Mouse (Mus musculus): ENCODE data around the gene Apol8.
"Not testable (repeated sequence)": the region's sequence is repeated elsewhere in the genome, so short reads cannot be mapped to it uniquely, and the experiment has no call there.

Apol8 gene

GRCm38 (mm10) chr15:77752443-77752842, 4.4 kb downstream of the Apol8 start:
- in situ Hi-C loops (cut with MboI, MseI), result no loop called here

GRCm38 (mm10) chr15:77750461-77750860, 6.3 kb downstream of the Apol8 start:
- in situ Hi-C loops (cut with MboI, MseI), result no loop called here

- in situ Hi-C loops (cut with MboI, MseI), result no loop called here
These were observed 7.1 kb downstream of the Apol8 start for GRCm38 (mm10) chr15:77749717-77750116.

- in situ Hi-C loops (cut with MboI, MseI), result no loop called here
These were observed 8.4 kb downstream of the Apol8 start for GRCm38 (mm10) chr15:77748414-77748813.

GRCm38 (mm10) chr15:77746326-77746725, 10.5 kb downstream of the Apol8 start:
- in situ Hi-C loops (cut with MboI, MseI), result no loop called here

- in situ Hi-C loops (cut with MboI, MseI), result no loop called here
These were observed 11.7 kb downstream of the Apol8 start for GRCm38 (mm10) chr15:77745081-77745480.

GRCm38 (mm10) chr15:77744632-77745031, 12.2 kb downstream of the Apol8 start:
- in situ Hi-C loops (cut with MboI, MseI), result no loop called here

- in situ Hi-C loops (cut with MboI, MseI), result not testable (repeated sequence)
These were observed 15.2 kb downstream of the Apol8 start for GRCm38 (mm10) chr15:77741556-77741955.

- in situ Hi-C loops (cut with MboI, MseI), result no loop called here
These were observed 16.1 kb downstream of the Apol8 start for GRCm38 (mm10) chr15:77740511-77741297.

GRCm38 (mm10) chr15:77733903-77734302, 22.9 kb downstream of the Apol8 start:
- in situ Hi-C loops (cut with MboI, MseI), result loop anchor here (5.0 kb wide), 1 partner anchor 327 kb away; no protein-coding TSS in a partner anchor

GRCm38 (mm10) chr15:77733380-77733779, 23.4 kb downstream of the Apol8 start:
- in situ Hi-C loops (cut with MboI, MseI), result loop anchor here (5.0 kb wide), 1 partner anchor 326 kb away; no protein-coding TSS in a partner anchor

- in situ Hi-C loops (cut with MboI, MseI), result loop anchor here (5.0 kb wide), 1 partner anchor 326 kb away; no protein-coding TSS in a partner anchor
These were observed 24.0 kb downstream of the Apol8 start for GRCm38 (mm10) chr15:77732851-77733250.

GRCm38 (mm10) chr15:77731605-77732004, 25.2 kb downstream of the Apol8 start:
- in situ Hi-C loops (cut with MboI, MseI), result loop anchor here (5.0 kb wide), 1 partner anchor 324 kb away; no protein-coding TSS in a partner anchor

GRCm38 (mm10) chr15:77728739-77729138, 28.1 kb downstream of the Apol8 start, which contains the start of gene Apol9b:
Gene Apol9b (plus strand): TSS chr15:77729039.
- in situ Hi-C loops (cut with MboI, MseI), result not testable (repeated sequence)

GRCm38 (mm10) chr15:77727745-77728144, 29.1 kb downstream of the Apol8 start:
- in situ Hi-C loops (cut with MboI, MseI), result not testable (repeated sequence)

- in situ Hi-C loops (cut with MboI, MseI), result not testable (repeated sequence)
These were observed 29.7 kb downstream of the Apol8 start for GRCm38 (mm10) chr15:77727139-77727538.

- in situ Hi-C loops (cut with MboI, MseI), result not testable (repeated sequence)
These were observed 31.3 kb downstream of the Apol8 start for GRCm38 (mm10) chr15:77725393-77726020.

- in situ Hi-C loops (cut with MboI, MseI), result not testable (repeated sequence)
These were observed 32.4 kb downstream of the Apol8 start for GRCm38 (mm10) chr15:77724208-77724911.

- in situ Hi-C loops (cut with MboI, MseI), result not testable (repeated sequence)
These were observed 35.3 kb downstream of the Apol8 start for GRCm38 (mm10) chr15:77721509-77721908.

GRCm38 (mm10) chr15:77718240-77718639, 38.6 kb downstream of the Apol8 start:
- in situ Hi-C loops (cut with MboI, MseI), result not testable (repeated sequence)

- in situ Hi-C loops (cut with MboI, MseI), result not testable (repeated sequence)
These were observed 47.9 kb downstream of the Apol8 start for GRCm38 (mm10) chr15:77708936-77709335.

- in situ Hi-C loops (cut with MboI, MseI), result not testable (repeated sequence)
These were observed 51.5 kb downstream of the Apol8 start for GRCm38 (mm10) chr15:77705306-77705705.
